23 mouse cellular contexts compared by ENCODE assay signal in the genomic region with DNA sequence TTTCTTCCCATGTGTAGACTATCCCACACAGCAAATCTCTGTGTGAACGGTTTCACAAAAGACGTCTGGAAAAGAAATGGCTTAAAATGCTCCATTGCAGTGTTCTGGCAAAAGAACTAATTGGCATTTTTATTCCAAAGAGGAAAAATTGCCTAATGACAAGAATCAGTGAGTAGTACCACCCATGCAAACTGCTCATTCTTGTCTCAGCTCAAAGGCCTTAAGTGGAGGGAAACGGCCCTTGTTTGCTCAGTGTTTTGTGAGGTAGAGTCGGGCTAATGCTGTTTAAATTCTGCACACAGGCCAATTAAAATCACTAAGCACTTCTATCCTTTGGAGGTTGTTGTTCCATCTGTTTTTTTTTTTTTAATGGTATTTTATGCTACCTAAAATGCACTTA.
A peak's percentile ranks its signal among the peaks of the same experiment; 100 is the strongest.
DNase-seq lines count a peak whose midpoint lies in the region; ATAC-seq and TF ChIP-seq lines count a peak whose summit lies in the region.
"Had no signal": no experiment of that assay in that cellular context is flagged by ENCODE, and none has a peak within 500 bp of the region (broad histone marks: within the 10 kb centered on the region; RNA-seq: fewer than 3 reads in every experiment).

No protein-coding gene starts in this region.

- no peak overlapping the region for H3K4me2 ChIP-seq in forebrain, embryonic 13.5 days
- no peak overlapping the region for H3K4me2 ChIP-seq in forebrain, postnatal 0 days (ENCODE audit: low read depth)
- no peak overlapping the region for H3K4me2 ChIP-seq in forebrain, embryonic 14.5 days (ENCODE audit: low read length)
- no peak overlapping the region for H3K4me2 ChIP-seq in forebrain, embryonic 12.5 days
- H3K4me2 ChIP-seq in forebrain, embryonic 16.5 days (ENCODE audit: low read length): no peak overlapping the region
- H3K4me2 ChIP-seq in forebrain, embryonic 15.5 days (replicated peaks): no peak overlapping the region

- no peaks in the 10 kb centered on the region for H3K9me3 ChIP-seq in forebrain, embryonic 13.5 days (replicated peaks)
- no peaks in the 10 kb centered on the region for H3K9me3 ChIP-seq in forebrain, postnatal 0 days (ENCODE audit: low read length)
- no peaks in the 10 kb centered on the region for H3K9me3 ChIP-seq in forebrain, embryonic 14.5 days (replicated peaks; ENCODE audit: control insufficient read depth, low read length)
- H3K9me3 ChIP-seq in forebrain, embryonic 12.5 days: no peaks in the 10 kb centered on the region
- no peaks in the 10 kb centered on the region for H3K9me3 ChIP-seq in forebrain, embryonic 16.5 days (ENCODE audit: control insufficient read depth, low read length)
- H3K9me3 ChIP-seq in forebrain, embryonic 15.5 days: no peaks in the 10 kb centered on the region
- H3K9me3 ChIP-seq: G1E had no signal

- no peak overlapping the region for H3K27ac ChIP-seq in forebrain, embryonic 13.5 days
- no peak overlapping the region for H3K27ac ChIP-seq in forebrain, postnatal 0 days (ENCODE audit: low read depth, low read length)
- H3K27ac ChIP-seq in forebrain, embryonic 14.5 days (ENCODE audit: low read depth, low read length): no peak overlapping the region
- H3K27ac ChIP-seq in forebrain, embryonic 12.5 days: no peak overlapping the region
- H3K27ac ChIP-seq in forebrain, embryonic 16.5 days (ENCODE audit: low read length): no peak overlapping the region
- H3K27ac ChIP-seq in forebrain, embryonic 15.5 days (replicated peaks): no peak overlapping the region

- peak; percentile 48; the same call in 1 of the 2 replicates for ATAC-seq in forebrain, embryonic 13.5 days
- no peak for ATAC-seq in forebrain, postnatal 0 days
- peak; percentile 44; the same call in 1 of the 2 replicates for ATAC-seq in forebrain, embryonic 14.5 days
- no peak for ATAC-seq in forebrain, embryonic 12.5 days (ENCODE audit: low FRiP score)
- peak; percentile 58 for ATAC-seq in forebrain, embryonic 16.5 days
- ATAC-seq in forebrain, embryonic 15.5 days (replicated peaks): no peak; the same call in 1 of the 2 replicates
- ATAC-seq: activated CD4-positive, CD25-positive, alpha-beta regulatory T cell, adult 4 months; CD4-positive, CD25-positive, alpha-beta regulatory T cell, adult 4 months; Patski had no signal

- TF ChIP-seq POLR2A in brain, embryonic 14.5 days (IDR thresholded peaks at IDR 0.05; ENCODE audit: borderline replicate concordance, extremely low read depth, insufficient read depth, insufficient read length, poor library complexity, severe bottlenecking): no peak

- WGBS in forebrain, embryonic 13.5 days: 26% methylated on average over 4 of the region's 4 CpGs
- WGBS in forebrain, postnatal 0 days: 29% methylated on average over 4 of the region's 4 CpGs
- 30% methylated on average over 4 of the region's 4 CpGs for WGBS in forebrain, embryonic 14.5 days
- WGBS in forebrain, embryonic 12.5 days: 40% methylated on average over 4 of the region's 4 CpGs
- 19% methylated on average over 4 of the region's 4 CpGs for WGBS in forebrain, embryonic 16.5 days
- WGBS in forebrain, embryonic 15.5 days: 33% methylated on average over 4 of the region's 4 CpGs

- no peaks in the 10 kb centered on the region for H3K4me1 ChIP-seq in forebrain, embryonic 13.5 days
- H3K4me1 ChIP-seq in forebrain, postnatal 0 days (ENCODE audit: insufficient read depth): no peaks in the 10 kb centered on the region
- H3K4me1 ChIP-seq in forebrain, embryonic 14.5 days (ENCODE audit: control insufficient read depth, insufficient read depth, low read length): no peaks in the 10 kb centered on the region
- no peaks in the 10 kb centered on the region for H3K4me1 ChIP-seq in forebrain, embryonic 12.5 days
- H3K4me1 ChIP-seq in forebrain, embryonic 16.5 days (replicated peaks; ENCODE audit: control insufficient read depth, insufficient read depth, low read length): no peaks in the 10 kb centered on the region
- H3K4me1 ChIP-seq in forebrain, embryonic 15.5 days: no peaks in the 10 kb centered on the region

- no peaks in the 10 kb centered on the region for H3K36me3 ChIP-seq in forebrain, embryonic 13.5 days (ENCODE audit: poor library complexity, severe bottlenecking)
- H3K36me3 ChIP-seq in forebrain, postnatal 0 days (ENCODE audit: insufficient read depth): no peaks in the 10 kb centered on the region
- no peaks in the 10 kb centered on the region for H3K36me3 ChIP-seq in forebrain, embryonic 14.5 days (ENCODE audit: control insufficient read depth, insufficient read depth, low read length)
- no peaks in the 10 kb centered on the region for H3K36me3 ChIP-seq in forebrain, embryonic 12.5 days (replicated peaks)
- no peaks in the 10 kb centered on the region for H3K36me3 ChIP-seq in forebrain, embryonic 16.5 days (ENCODE audit: control insufficient read depth, insufficient read depth)
- H3K36me3 ChIP-seq in forebrain, embryonic 15.5 days: no peaks in the 10 kb centered on the region
- H3K36me3 ChIP-seq: G1E had no signal

- no peak overlapping the region for H3K4me3 ChIP-seq in forebrain, embryonic 13.5 days
- H3K4me3 ChIP-seq in forebrain, postnatal 0 days (ENCODE audit: low read depth, low read length): no peak overlapping the region
- H3K4me3 ChIP-seq in forebrain, embryonic 14.5 days (ENCODE audit: low read depth, low read length): no peak overlapping the region
- no peak overlapping the region for H3K4me3 ChIP-seq in forebrain, embryonic 12.5 days (replicated peaks)
- H3K4me3 ChIP-seq in forebrain, embryonic 16.5 days (replicated peaks; ENCODE audit: low read length): no peak overlapping the region
- no peak overlapping the region for H3K4me3 ChIP-seq in forebrain, embryonic 15.5 days

- TF ChIP-seq CTCF in forebrain, postnatal 0 days (IDR thresholded peaks at IDR 0.05; ENCODE audit: low read depth): no peak
- TF ChIP-seq CTCF in brain, embryonic 14.5 days (IDR thresholded peaks at IDR 0.05; ENCODE audit: borderline replicate concordance, extremely low read depth, insufficient read depth, insufficient read length): no peak

- H3K27me3 ChIP-seq in forebrain, embryonic 13.5 days: no peaks in the 10 kb centered on the region
- H3K27me3 ChIP-seq in forebrain, postnatal 0 days (ENCODE audit: insufficient read depth, low read length): no peaks in the 10 kb centered on the region
- H3K27me3 ChIP-seq in forebrain, embryonic 14.5 days (replicated peaks; ENCODE audit: control insufficient read depth, insufficient read depth, low read length): no peaks in the 10 kb centered on the region
- H3K27me3 ChIP-seq in forebrain, embryonic 12.5 days: no peaks in the 10 kb centered on the region
- H3K27me3 ChIP-seq in forebrain, embryonic 16.5 days (replicated peaks; ENCODE audit: control insufficient read depth, insufficient read depth, low read length): no peaks in the 10 kb centered on the region
- no peaks in the 10 kb centered on the region for H3K27me3 ChIP-seq in forebrain, embryonic 15.5 days
- H3K27me3 ChIP-seq: CH12.LX had no signal

- DNase-seq in forebrain, postnatal 0 days: no peak
- peak; percentile 69 for DNase-seq in forebrain, embryonic 14.5 days (ENCODE audit: low spot score)
- peak; percentile 76 for DNase-seq in brain, embryonic 14.5 days (ENCODE audit: low read depth)
- no peak for DNase-seq in spleen, postnatal 36 days (ENCODE audit: low spot score in 2 of 2)
- DNase-seq: adrenal gland, adult 2 months; adrenal gland, adult 8-10 months; adrenal gland, postnatal 10 days; adrenal gland, postnatal 14 days; adrenal gland, postnatal 25 days; adrenal gland, postnatal 36 days; B cell, adult 2 months; cerebellum, adult 11 months; cerebellum, adult 11-12 months; cerebellum, adult 18-20 months had no signal

- H3K9ac ChIP-seq in forebrain, embryonic 13.5 days: no peak overlapping the region
- H3K9ac ChIP-seq in forebrain, postnatal 0 days: no peak overlapping the region
- H3K9ac ChIP-seq in forebrain, embryonic 14.5 days (ENCODE audit: low read length): no peak overlapping the region
- no peak overlapping the region for H3K9ac ChIP-seq in forebrain, embryonic 12.5 days
- H3K9ac ChIP-seq in forebrain, embryonic 16.5 days (replicated peaks; ENCODE audit: low read depth, low read length): no peak overlapping the region
- no peak overlapping the region for H3K9ac ChIP-seq in forebrain, embryonic 15.5 days (replicated peaks)

Comparison
In these comparisons a context has a peak if more than half of its experiments do, and no peak if none do; other contexts are left out.
1. ATAC-seq: peak in forebrain, embryonic 13.5 days (single experiment), forebrain, embryonic 14.5 days (single experiment) and forebrain, embryonic 16.5 days (single experiment); none in forebrain, postnatal 0 days (single experiment), forebrain, embryonic 12.5 days (single experiment) and forebrain, embryonic 15.5 days (single experiment).
2. DNase-seq: peak in forebrain, embryonic 14.5 days (single experiment) and brain, embryonic 14.5 days (single experiment); none in forebrain, postnatal 0 days (single experiment) and spleen, postnatal 36 days (0 of 2).